Mouse (Mus musculus): Measurements from ENCODE around the gene Csnk1g2.
"Not testable (repeated sequence)": the region's sequence is repeated elsewhere in the genome, so short reads cannot be mapped to it uniquely, and the experiment has no call there.

Csnk1g2 gene

GRCm38 (mm10) chr10:80623457-80624191 lies 986 bp downstream of the Csnk1g2 start:
- peak; percentile 44 for DNase-seq (ENCODE audit: low read depth, low spot score)

DNA sequence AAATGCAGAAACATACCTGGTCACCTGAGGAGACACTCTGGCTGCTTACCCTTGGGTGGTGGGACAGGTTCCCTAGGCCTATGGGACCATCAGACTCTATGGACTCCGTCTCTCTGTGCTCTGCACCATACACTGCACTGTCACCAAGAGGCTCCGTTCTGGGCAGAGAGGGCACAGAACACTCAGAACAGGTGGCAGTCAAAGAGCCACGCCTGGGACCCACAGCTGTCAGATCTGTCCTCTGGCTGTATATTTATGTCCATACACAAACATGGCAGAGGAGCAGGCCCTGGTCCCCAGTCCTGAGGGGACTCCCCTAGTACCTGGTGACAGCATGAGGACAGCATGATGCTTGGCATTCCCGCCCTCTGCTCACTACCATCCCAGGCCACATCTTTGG lies 3.1 kb downstream of the Csnk1g2 start:
- no peak for DNase-seq (ENCODE audit: low read depth, low spot score)

DNA sequence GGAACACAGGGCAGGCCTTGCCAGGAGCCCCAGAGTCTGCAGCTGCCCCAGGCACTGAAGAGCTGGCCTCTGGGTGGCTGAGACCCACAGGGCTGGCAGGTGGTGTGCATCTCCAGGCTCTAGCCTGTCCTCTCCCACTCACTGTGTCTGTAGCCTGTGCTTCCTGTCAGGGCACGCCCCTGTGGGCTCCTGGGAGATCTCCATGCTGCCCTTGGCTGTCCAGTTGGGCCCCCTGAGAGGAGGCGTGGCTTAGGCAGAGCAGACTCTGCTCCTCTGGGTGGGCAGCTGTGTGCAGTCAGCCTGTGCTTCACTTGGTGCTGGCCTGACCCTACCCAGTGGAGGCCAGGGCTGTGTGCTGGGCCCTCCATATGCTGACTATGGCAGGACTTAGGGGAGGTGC lies 5.0 kb downstream of the Csnk1g2 start:
- DNase-seq (ENCODE audit: low read depth, low spot score) = no peak

GRCm38 (mm10) chr10:80628925-80629324 lies 6.3 kb downstream of the Csnk1g2 start:
- no peak for DNase-seq (ENCODE audit: low read depth, low spot score)

DNA sequence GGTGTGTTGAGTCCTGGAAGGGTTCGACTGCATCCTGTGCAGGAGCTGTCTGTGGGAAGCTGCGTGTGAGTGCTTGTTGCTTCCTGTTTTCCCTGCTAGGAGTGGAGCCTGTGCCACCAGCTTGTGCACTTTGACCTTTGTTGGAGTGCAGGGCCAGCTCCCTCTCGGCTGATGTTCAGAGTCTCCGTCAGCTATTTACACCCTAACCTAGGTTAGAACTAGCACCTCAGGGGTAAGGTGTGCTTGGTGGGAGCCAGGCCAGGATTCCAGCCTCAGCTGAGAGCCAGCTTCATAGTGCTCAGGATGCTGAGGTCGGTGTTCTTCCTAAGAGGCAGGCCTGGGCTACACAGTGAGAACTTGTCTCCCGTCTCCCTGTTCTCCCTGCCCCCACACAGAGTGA lies 12.7 kb downstream of the Csnk1g2 start:
- DNase-seq (ENCODE audit: low read depth, low spot score) = no peak

DNA sequence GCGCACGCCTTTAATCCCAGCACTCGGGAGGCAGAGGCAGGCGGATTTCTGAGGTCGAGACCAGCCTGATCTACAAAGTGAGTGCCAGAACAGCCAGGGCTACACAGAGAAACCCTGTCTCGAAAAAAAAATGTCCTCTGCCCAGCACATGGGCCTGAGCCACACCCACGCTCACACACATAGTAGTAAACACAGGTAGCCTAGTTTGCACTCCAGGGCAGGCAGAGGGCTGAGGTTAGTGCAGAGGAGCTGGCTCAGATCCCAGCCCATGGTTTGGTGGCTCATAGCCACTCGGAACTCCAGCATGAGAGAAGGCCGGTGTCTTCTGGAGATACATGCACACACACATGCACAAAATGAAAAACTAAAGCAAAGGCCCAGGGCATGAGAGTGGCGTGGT lies 24.3 kb downstream of the Csnk1g2 start:
- DNase-seq (ENCODE audit: low read depth, low spot score) = no peak

DNA sequence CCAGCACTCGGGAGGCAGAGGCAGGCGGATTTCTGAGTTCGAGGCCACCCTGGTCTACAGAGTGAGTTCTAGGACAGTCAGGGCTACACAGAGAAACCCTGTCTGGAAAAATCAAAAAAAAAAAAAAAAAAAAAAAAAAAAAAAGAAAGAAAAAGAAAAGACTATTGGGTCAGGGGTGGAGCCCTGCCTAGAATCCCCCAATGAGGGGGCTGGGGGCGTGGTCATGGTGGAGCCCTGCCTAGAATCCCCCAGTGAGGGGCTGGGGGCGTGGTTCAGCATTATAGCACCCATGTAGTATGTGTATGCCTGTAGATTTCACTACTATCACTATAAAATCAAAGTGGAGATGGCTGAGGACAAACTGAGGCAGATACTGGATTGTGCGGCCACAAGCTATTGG lies 27.3 kb downstream of the Csnk1g2 start:
- not testable (repeated sequence) for DNase-seq (ENCODE audit: low read depth, low spot score)

DNA sequence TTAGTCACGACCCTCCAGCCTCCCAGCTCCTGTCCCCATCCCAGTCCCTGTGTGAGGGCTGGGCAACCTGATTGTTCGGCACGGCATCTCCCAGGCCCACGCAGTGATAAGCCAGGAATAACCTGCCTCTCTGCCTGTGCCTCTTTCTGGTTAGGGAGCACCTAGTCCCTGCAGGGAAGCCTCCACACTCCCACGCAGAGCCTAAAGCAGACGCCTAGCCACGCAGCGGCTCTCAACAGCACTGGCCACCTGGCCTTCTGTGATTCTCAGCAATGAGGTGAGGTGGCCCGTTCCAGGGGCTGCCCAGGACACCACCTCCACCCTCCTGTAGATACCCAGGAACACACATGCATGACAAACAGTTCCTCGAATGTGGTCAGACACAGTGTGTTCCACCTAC lies 27.8 kb downstream of the Csnk1g2 start:
- DNase-seq (ENCODE audit: low read depth, low spot score) = no peak

DNA sequence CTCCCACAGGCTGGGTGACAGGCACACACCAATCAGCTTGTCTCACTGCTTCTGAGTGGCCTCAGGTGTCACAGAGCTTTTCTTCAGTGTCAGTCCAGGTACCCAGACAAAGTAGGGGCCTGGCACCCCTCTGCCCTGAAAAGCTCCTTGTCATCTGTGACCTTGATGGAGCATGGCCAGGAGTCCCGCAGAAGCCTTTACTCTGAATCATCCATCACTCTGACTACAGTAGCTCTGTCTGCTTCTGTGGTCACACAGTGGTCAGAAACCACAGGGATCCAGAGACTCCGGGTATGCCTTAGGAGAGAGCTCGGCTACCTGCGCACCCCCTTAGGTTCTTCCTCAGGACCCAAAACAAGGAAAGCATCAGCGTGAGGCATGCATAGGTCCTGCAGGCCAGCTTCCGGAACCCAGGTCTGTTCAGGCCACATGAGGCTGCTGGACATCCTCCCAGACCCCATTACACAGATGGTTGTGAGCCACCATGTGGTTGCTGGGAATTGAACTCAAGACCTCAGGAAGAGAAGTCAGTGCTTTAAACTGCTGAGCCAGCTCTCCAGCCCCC lies 30.6 kb downstream of the Csnk1g2 start:
- DNase-seq (ENCODE audit: low read depth, low spot score) = no peak

- DNase-seq (ENCODE audit: low read depth, low spot score) = no peak
Observed at GRCm38 (mm10) chr10:80654866-80655265, 32.2 kb downstream of the Csnk1g2 start.

DNA sequence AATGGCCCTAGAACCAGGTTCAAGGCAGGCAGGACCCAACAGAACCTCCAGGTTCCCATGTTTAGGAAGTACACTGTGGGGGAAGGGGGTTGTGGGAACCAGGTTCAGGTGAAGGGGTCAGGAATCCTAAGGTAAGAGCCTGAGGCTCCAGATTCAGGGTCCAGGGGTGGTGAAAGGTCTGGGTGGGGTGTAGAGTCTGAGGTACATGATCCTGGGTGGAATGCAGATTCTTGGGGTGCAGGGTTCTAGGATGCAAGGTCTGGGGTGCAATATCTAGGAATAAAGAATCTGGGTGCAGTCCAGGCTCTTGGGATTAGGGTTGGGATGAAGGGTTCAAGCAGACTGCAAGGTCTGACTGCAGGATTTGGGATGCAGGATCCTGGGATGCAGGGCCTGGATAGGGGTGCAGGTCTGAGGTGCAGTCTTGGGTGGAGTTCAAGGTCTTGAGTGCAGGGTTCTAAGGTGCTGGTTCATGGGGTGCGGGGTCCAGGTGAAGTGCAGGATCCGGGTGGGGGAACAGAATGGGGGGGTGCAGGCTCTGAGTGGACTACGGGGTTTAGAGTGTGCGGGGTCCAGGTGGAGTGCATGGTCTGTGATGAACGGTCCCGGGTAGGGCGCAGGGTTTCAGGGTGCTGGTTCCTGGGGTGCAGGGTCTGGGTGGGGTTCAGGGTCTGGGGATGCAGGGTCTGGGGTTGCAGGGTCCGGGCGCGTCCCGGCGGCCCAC lies 32.9 kb downstream of the Csnk1g2 start:
- DNase-seq (ENCODE audit: low read depth, low spot score) = no peak

DNA sequence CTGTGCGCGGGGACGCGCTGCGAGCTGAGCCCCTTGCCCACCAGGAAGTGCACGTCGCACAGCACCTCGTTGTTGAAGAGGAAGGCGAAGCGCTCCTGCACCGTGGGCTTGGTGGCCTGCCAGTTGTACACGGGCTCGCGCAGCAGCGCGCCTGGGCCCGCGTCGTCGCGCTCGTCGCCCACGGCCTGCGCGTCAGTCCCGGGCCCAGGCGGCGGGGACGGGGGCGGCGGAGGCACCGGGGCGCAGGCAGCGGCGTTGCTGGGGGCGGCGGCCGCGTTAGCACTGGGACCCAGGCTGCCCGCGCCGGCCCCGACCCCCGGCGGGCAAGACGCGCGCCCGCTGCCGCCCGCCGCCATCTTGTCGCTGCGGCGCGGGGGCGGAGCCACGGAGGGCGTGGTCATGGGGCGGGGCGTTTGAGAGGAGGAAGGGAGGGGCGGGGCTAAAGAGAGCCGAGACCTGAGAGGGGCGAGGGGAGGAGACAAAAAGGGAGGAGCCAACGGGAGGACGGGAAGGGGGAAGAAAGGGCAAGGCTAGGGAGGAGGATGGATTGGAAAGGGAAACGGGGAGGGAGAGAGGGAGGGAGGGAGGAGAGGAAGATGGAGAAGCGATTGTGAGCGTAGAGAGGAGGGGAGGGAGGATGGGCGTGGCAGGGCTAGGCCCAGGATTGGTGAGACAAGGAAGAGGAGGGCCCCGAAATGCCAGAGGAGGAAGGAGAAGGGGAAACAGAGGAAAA lies 33.7 kb downstream of the Csnk1g2 start:
- peak; percentile 99 for DNase-seq (ENCODE audit: low read depth, low spot score)

- no peak for DNase-seq (ENCODE audit: low read depth, low spot score)
Observed at GRCm38 (mm10) chr10:80656863-80657623, 34.4 kb downstream of the Csnk1g2 start, which contains the start of gene Btbd2. Btbd2 (minus strand) TSS chr10:80657071.

DNA sequence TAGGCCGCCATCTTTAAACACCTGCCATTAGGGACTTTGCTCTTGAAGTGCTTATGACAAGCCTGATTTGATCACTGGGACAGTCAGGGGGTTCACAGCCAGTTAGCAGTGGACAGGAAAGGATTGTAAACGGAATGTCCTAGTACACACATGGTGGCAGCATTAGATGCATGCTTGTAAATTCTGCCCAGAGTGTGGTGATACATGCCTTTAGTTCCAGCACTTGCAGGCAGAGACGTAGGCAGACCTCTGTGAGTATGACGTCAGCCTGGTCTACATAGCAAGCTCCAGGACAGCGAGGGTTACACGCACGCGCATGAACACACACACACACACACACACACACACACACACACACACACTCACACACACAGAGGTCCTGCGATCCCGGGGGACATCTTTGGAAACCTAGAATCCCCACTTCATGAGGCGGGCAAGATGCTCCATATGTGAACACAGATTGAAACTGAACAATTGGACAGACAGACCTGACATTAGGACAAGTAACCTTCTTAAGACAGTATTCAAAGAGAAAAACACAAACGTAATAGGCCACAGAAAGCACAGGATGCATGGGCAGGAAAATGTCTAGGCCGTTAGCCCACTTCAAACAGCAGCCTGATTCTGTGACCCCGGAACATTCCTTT lies 35.7 kb downstream of the Csnk1g2 start:
- DNase-seq (ENCODE audit: low read depth, low spot score) = no peak

DNA sequence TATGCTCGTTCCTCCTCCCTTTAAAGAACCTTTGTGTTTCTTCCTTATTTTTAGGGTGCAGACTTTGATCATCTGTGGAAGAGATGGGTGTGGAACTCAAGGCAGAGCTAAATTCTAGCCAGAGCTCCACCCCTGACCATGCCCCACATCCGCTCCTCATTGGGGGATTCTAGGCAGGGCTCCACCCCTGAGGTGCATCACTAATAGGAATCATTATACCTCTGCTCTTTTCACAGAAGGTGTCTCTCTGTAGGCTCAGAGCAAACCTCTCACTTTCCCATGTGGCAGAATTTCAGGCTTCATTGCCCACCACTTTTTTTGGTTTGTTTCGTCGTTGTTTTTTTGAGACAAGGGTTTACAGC lies 36.2 kb downstream of the Csnk1g2 start:
- DNase-seq (ENCODE audit: low read depth, low spot score) = no peak

- no peak for DNase-seq (ENCODE audit: low read depth, low spot score)
Observed at GRCm38 (mm10) chr10:80659213-80659612, 36.6 kb downstream of the Csnk1g2 start.

GRCm38 (mm10) chr10:80661149-80661548 lies 38.5 kb downstream of the Csnk1g2 start:
- no peak for DNase-seq (ENCODE audit: low read depth, low spot score)

GRCm38 (mm10) chr10:80663485-80664196 lies 41.0 kb downstream of the Csnk1g2 start:
- DNase-seq (ENCODE audit: low read depth, low spot score) = no peak

- no peak for DNase-seq (ENCODE audit: low read depth, low spot score)
Observed at GRCm38 (mm10) chr10:80664197-80665015, 41.8 kb downstream of the Csnk1g2 start.

GRCm38 (mm10) chr10:80665016-80665380 lies 42.4 kb downstream of the Csnk1g2 start:
- no peak for DNase-seq (ENCODE audit: low read depth, low spot score)
